Mouse (Mus musculus): ENCODE results near the gene Stxbp1. TPM values are rescaled to one million over a fixed set of nuclear protein-coding genes. Genes with fewer than 3 reads are reported as not detected.

Stxbp1 gene
- polyA plus RNA-seq, 1 experiment from 2014 or later = 19.6 TPM

DNA sequence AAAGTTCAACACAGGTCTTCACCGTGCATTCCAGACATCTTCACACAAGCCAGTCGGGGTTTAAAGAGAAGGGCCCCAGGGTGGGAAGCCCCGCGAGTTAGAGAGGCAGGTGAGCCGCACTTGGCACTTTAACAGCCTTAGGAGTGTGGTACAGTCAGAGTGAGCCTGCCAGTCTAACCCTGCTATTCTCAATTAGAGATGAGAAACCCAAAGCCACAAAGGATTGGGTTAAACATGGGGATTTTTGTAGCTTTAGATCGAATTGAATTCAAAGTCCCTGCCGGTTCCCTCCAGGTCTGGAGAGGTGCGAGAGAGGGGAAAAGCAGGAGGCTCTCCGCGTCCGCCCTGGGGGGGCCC lies 106.2 kb downstream of the Stxbp1 start, which contains the start of gene 6330409D20Rik:
Gene 6330409D20Rik, minus strand, starts transcription at position 101 of the 357 bp plus-strand sequence.
- peak within 1 kb of the TSS; percentile 31; the same call in 1 of the 2 replicates for H3K9ac ChIP-seq (replicated peaks; ENCODE audit: low read length)
- H3K9me3 ChIP-seq (ENCODE audit: low read length) = no peaks in the 10 kb centered on the region
- WGBS = 12% methylated on average over 11 of the region's 11 CpGs
- no peak for ATAC-seq (ENCODE audit: low FRiP score, low TSS enrichment)
- H3K27me3 ChIP-seq (ENCODE audit: insufficient read depth, low read length) = peaks cover 20% of the 10 kb centered on the region
- peak within 1 kb of the TSS; percentile 77 for H3K4me2 ChIP-seq (replicated peaks; ENCODE audit: low read depth, low read length)
- peaks cover 14% of the 10 kb centered on the region for H3K4me1 ChIP-seq (ENCODE audit: insufficient read depth, low read length)
- H3K36me3 ChIP-seq (ENCODE audit: insufficient read depth, low read length) = 0 out of 2 replicates have a peak, but pooled peaks cover under 1% of the 10 kb centered on the region
- H3K27ac ChIP-seq (ENCODE audit: low read length) = no peak within 1 kb of the TSS
- peak within 1 kb of the TSS; percentile 46 for H3K4me3 ChIP-seq (ENCODE audit: low read length)

DNA sequence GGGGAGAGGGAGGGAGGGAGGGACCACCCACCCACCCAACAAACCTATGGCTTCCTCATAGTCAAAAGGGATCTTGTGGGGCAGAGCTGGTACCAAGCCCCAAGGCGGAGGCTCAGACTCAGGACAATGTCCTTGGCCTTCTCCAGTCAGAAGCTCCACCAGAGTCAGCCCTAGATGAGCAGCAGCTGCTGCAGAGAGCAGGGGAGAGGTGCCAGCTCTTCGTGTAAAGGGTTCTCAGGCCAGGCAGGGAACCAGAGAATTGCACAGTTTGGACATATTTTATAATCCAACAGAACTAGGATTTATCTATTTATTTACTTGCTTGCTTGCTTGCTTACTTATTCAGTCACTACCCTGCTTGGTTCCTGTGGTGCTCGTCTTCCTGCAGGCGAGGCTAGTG lies 107.7 kb downstream of the Stxbp1 start:
- H3K36me3 ChIP-seq (ENCODE audit: insufficient read depth, low read length) = no peaks in the 10 kb centered on the region
- H3K9me3 ChIP-seq (ENCODE audit: low read length) = no peaks in the 10 kb centered on the region
- H3K9ac ChIP-seq (replicated peaks; ENCODE audit: low read length) = no peak overlapping the region
- 83% methylated on average over 4 of the region's 4 CpGs for WGBS
- H3K4me3 ChIP-seq (ENCODE audit: low read length) = no peak overlapping the region
- peaks cover 20% of the 10 kb centered on the region for H3K27me3 ChIP-seq (ENCODE audit: insufficient read depth, low read length)
- peaks cover 30% of the 10 kb centered on the region for H3K4me1 ChIP-seq (ENCODE audit: insufficient read depth, low read length)
- no peak overlapping the region for H3K27ac ChIP-seq (ENCODE audit: low read length)
- no peak overlapping the region for H3K4me2 ChIP-seq (replicated peaks; ENCODE audit: low read depth, low read length)
- no peak for ATAC-seq (ENCODE audit: low FRiP score, low TSS enrichment)

Other genes with a start within 250 kb of the Stxbp1 start
- gene St6galnac6, start 247.5 kb downstream of the Stxbp1 start, polyA plus RNA-seq (2015; fragmentation: Nextera tagmentation; extraction: Ambion mirVana) = 18.5 and 18.6 TPM in 2 replicates
- gene Ak1, start 225.5 kb downstream of the Stxbp1 start, polyA plus RNA-seq (2015; fragmentation: Nextera tagmentation; extraction: Ambion mirVana) = 35.7 and 39.1 TPM in 2 replicates
- gene Eng, start 200.7 kb downstream of the Stxbp1 start, polyA plus RNA-seq (2015; fragmentation: Nextera tagmentation; extraction: Ambion mirVana) = 93.6 and 98.7 TPM in 2 replicates
- gene Fpgs, start 143.1 kb downstream of the Stxbp1 start, polyA plus RNA-seq (2015; fragmentation: Nextera tagmentation; extraction: Ambion mirVana) = 42.3 and 45.1 TPM in 2 replicates
- 113 and 115 TPM in 2 replicates for gene Cdk9, start 134.2 kb downstream of the Stxbp1 start, polyA plus RNA-seq (2015; fragmentation: Nextera tagmentation; extraction: Ambion mirVana)
- gene Sh2d3c, start 126.2 kb downstream of the Stxbp1 start, polyA plus RNA-seq (2015; fragmentation: Nextera tagmentation; extraction: Ambion mirVana) = 41.5 and 44.2 TPM in 2 replicates
- gene 6330409D20Rik, start 106.2 kb downstream of the Stxbp1 start, polyA plus RNA-seq (2015; fragmentation: Nextera tagmentation; extraction: Ambion mirVana) = 0.16 TPM in 1 of 2 replicates, not detected in the other
- gene Tor2a, start 90.0 kb downstream of the Stxbp1 start, polyA plus RNA-seq (2015; fragmentation: Nextera tagmentation; extraction: Ambion mirVana) = 79.3 and 82.9 TPM in 2 replicates
- 0.21 and 0.29 TPM in 2 replicates for gene Ttc16, start 71.6 kb downstream of the Stxbp1 start, polyA plus RNA-seq (2015; fragmentation: Nextera tagmentation; extraction: Ambion mirVana)
- 6.1 and 6.8 TPM in 2 replicates for gene Ptrh1, start 71.5 kb downstream of the Stxbp1 start, polyA plus RNA-seq (2015; fragmentation: Nextera tagmentation; extraction: Ambion mirVana)
- 0.29 and 0.32 TPM in 2 replicates for gene Cfap157, start 62.8 kb downstream of the Stxbp1 start, polyA plus RNA-seq (2015; fragmentation: Nextera tagmentation; extraction: Ambion mirVana)
- 54.4 and 56.2 TPM in 2 replicates for gene Fam129b, start 28.9 kb upstream of the Stxbp1 start, polyA plus RNA-seq (2015; fragmentation: Nextera tagmentation; extraction: Ambion mirVana)
- 149 and 176 TPM in 2 replicates for gene Rpl12, start 114.3 kb upstream of the Stxbp1 start, polyA plus RNA-seq (2015; fragmentation: Nextera tagmentation; extraction: Ambion mirVana)
- 11.7 and 12.2 TPM in 2 replicates for gene Lrsam1, start 114.4 kb upstream of the Stxbp1 start, polyA plus RNA-seq (2015; fragmentation: Nextera tagmentation; extraction: Ambion mirVana)
- 36.9 and 39.2 TPM in 2 replicates for gene Slc2a8, start 134.8 kb upstream of the Stxbp1 start, polyA plus RNA-seq (2015; fragmentation: Nextera tagmentation; extraction: Ambion mirVana)

All from kidney, embryonic 16.5 days (tissue).